Mouse (Mus musculus) liver, embryonic 14.5 days (tissue): ENCODE data around the gene Krt80. TPM values are rescaled to one million over a fixed set of nuclear protein-coding genes. Genes with fewer than 3 reads are reported as not detected.

Source experiments
- ATAC-seq: fragments of 200-750 bp; cut with Nextera tagmentation; 2 replicates; pipeline ENCODE4 v1.8.0; 2017; ENCODE audit warnings: moderate number of reproducible peaks, mild to moderate bottlenecking, moderate library complexity; ENCODE audit not compliant: insufficient read depth
- DNase-seq, 3 experiments: peaks; one replicate each; pipeline ENCODE4 v3.0.0-alpha.2; 2012 to 2013; ENCODE audit warnings: low read depth in 3 of 3, low spot score in 3 of 3
- H3K27ac ChIP-seq: fragments of 300-500 bp; sonication (generic); 2 replicates; pipeline ENCODE4 v1.5.1; 2014; ENCODE audit warnings: moderate library complexity, mild to moderate bottlenecking, control low read depth, inconsistent platforms
- H3K27me3 ChIP-seq: fragments of 300-500 bp; sonication (generic); 2 replicates; pipeline ENCODE4 v1.6.1; 2014; ENCODE audit warnings: mild to moderate bottlenecking, low read length, moderate library complexity; ENCODE audit not compliant: control insufficient read depth, insufficient read depth
- H3K36me3 ChIP-seq: fragments of 300-500 bp; sonication (generic); replicated peaks from 2 replicates; pipeline ENCODE4 v1.6.1; 2014; ENCODE audit warnings: low read depth; ENCODE audit not compliant: control insufficient read depth, insufficient read depth
- H3K4me1 ChIP-seq, 2 experiments: fragments of 200-500 bp in 1 of 2; fragments of 300-500 bp in 1 of 2; sonication (generic) in 1 of 2; replicated peaks; 2 replicates each; pipeline ENCODE4 v1.6.1; 2012 to 2014; ENCODE audit warnings: antibody characterized with exemption in 1 of 2, inconsistent platforms in 1 of 2, low read length in 1 of 2; ENCODE audit not compliant: control insufficient read depth in 2 of 2, insufficient read depth in 2 of 2
- H3K4me2 ChIP-seq: fragments of 300-500 bp; sonication (generic); 2 replicates; pipeline ENCODE4 v1.6.1; 2014; ENCODE audit warnings: low read depth, mild to moderate bottlenecking, control low read depth, moderate library complexity
- H3K4me3 ChIP-seq, 2 experiments: fragments of 200-500 bp in 1 of 2; fragments of 300-500 bp in 1 of 2; sonication (generic) in 1 of 2; 2 replicates each; pipeline ENCODE4 v1.5.1; 2012 to 2014; ENCODE audit warnings: low read depth in 2 of 2, low read length in 2 of 2, mild to moderate bottlenecking in 2 of 2, control low read depth in 1 of 2, inconsistent platforms in 1 of 2, moderate library complexity in 1 of 2; ENCODE audit not compliant: insufficient read depth in 1 of 2
- H3K9ac ChIP-seq: fragments of 300-500 bp; sonication (generic); replicated peaks from 2 replicates; pipeline ENCODE4 v1.6.1; 2014; ENCODE audit warnings: mild to moderate bottlenecking, control low read depth, moderate library complexity
- H3K9me3 ChIP-seq: fragments of 300-500 bp; sonication (generic); 2 replicates; pipeline ENCODE4 v1.6.1; 2016; ENCODE audit warnings: low read length, mixed read lengths; ENCODE audit not compliant: control insufficient read depth
- CTCF ChIP-seq: IDR thresholded peaks from 2 replicates; pipeline ENCODE4 v1.5.1; 2016; ENCODE audit warnings: antibody characterized with exemption, low read depth, control low read depth
- EP300 ChIP-seq: IDR thresholded peaks from 2 replicates; pipeline ENCODE4 v1.6.1; 2016; ENCODE audit warnings: antibody characterized with exemption, low read depth
- WGBS: fragments of 180-500 bp; shearing (Covaris S2); extraction: QIAGEN DNeasy Blood & Tissue Kit; methylation state at CpG from one replicate; pipeline ENCODE4 v1.1.7; 2014; ENCODE audit not compliant: insufficient replicate concordance; 5-methylcytosine and 5-hydroxymethylcytosine counted together
- polyA plus RNA-seq, 2 experiments: library from polyadenylated mRNA; depleted of rRNA in 1 of 2; stranded (reverse) in 1 of 2; unstranded in 1 of 2; fragments of >200 nt; fragmentation: Nextera tagmentation in 1 of 2; extraction: Ambion mirVana in 1 of 2; gene quantifications; 2 replicates each; pipeline versions ENCODE4 v1.2.1 to v1.2.3; 2012 to 2014

Krt80 gene
- polyA plus RNA-seq, 2 experiments: 0.19 to 0.27 TPM

DNA sequence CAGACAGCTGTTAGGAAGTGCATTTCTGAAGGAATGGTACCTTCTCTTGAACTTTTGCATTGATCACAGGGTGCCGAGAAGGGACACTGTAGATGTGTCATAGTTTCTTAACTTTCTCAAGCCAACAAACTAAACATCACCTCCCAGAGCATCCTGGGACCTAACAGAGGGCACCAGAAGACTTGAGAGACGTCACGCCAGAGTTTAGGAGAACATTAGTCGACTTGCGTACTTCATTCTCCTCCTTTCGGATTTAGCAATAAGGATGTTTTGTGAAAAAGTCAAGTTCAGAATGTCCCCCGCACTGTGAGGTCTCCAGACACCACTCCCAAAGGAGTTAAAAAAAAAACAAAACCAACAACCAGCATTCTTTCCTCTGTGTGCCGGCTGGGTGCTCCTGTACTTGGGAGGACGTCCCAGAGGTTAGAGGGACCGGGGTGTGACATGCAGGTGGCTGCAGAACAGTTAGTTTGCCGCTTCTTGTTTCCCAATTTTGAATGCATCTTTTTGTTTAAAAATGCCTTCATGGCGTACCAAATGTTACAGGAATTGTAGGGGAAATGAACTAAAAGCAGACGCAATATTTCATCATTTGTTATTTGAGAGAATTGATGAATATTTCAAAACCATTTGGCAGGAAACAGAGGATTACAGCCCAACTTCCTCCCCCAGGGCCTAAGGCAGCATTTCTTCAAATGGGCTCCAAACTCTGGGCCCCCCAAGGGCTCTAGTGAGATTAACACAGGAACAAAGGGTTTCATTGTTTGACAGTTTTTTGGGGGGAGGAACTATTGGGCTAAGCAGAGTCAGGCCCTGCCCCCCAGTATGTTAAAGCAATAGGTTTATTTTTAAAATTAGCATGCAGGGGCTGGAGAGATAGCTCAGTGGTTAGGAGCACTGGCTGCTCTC, 61.3 kb downstream of the Krt80 start:
- H3K27ac ChIP-seq: no peak overlapping the region
- TF ChIP-seq CTCF (no peak), EP300 (no peak)
- ATAC-seq: no peak
- H3K9ac ChIP-seq: no peak overlapping the region
- H3K4me1 ChIP-seq: peaks cover 0 to 5% of the 10 kb centered on the region in 2 experiments; a peak in 1 of 4 replicates
- WGBS: 57% methylated on average over 13 of the region's 13 CpGs
- H3K4me3 ChIP-seq: no peak overlapping the region
- H3K27me3 ChIP-seq: no peaks in the 10 kb centered on the region
- H3K4me2 ChIP-seq: no peak overlapping the region
- no peak for DNase-seq
- H3K36me3 ChIP-seq: no peaks in the 10 kb centered on the region
- H3K9me3 ChIP-seq: no peaks in the 10 kb centered on the region

DNA sequence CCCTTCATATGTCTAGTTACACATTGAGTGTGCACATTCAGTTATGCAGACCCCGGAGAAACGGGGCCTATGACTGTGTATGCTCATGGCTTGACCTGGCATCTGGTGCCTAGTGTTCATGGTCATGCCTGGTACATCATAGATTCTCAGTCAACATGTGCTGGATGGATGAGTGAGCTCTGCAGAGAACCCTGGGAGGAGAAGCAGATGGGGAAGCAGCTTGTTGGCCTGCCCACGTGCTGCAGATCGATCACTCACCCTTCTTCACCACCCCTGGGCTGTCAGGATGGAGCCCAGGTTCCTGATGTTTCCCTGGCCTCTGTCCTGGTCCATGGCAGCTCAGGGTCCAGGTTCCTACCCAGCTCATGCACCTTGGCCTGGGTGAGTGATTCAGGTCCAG, 63.5 kb downstream of the Krt80 start:
- H3K4me3 ChIP-seq: no peak overlapping the region
- no peak overlapping the region for H3K27ac ChIP-seq
- H3K36me3 ChIP-seq: no peaks in the 10 kb centered on the region
- no peak for DNase-seq
- no peaks in the 10 kb centered on the region for H3K9me3 ChIP-seq
- no peak overlapping the region for H3K4me2 ChIP-seq
- H3K9ac ChIP-seq: no peak overlapping the region
- no peaks in the 10 kb centered on the region for H3K27me3 ChIP-seq
- H3K4me1 ChIP-seq: peaks cover 0 to 5% of the 10 kb centered on the region in 2 experiments; a peak in 1 of 4 replicates
- no peak for ATAC-seq
- 60% methylated on average over 4 of the region's 4 CpGs for WGBS
- TF ChIP-seq CTCF: no peak
- TF ChIP-seq EP300: no peak

DNA sequence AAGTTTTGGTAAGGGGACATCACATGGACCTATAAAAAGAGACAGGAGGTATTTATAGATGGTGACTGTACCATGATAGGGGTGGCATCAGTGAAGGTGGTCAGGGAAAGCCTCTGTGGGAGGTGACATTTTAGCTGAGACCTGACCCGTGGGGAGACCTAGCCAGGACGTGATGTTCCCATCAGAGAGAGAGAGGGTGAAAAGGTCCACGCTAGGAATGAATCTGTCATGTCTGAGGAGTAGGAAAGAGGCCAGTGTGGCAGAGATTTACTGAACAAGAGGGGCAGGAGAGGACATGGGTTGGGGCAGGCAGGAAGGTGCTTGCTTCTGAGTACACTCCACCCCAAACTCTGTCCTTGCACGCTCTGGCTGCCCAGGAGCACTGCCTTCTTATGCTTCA, 66.1 kb downstream of the Krt80 start:
- H3K9ac ChIP-seq: no peak overlapping the region
- ATAC-seq (no peak), DNase-seq (no peak)
- H3K9me3 ChIP-seq: no peaks in the 10 kb centered on the region
- peaks cover 0 to 12% of the 10 kb centered on the region in 2 experiments; a peak in 2 of 4 replicates for H3K4me1 ChIP-seq
- TF ChIP-seq EP300 (no peak), CTCF (no peak)
- no peaks in the 10 kb centered on the region for H3K27me3 ChIP-seq
- H3K4me2 ChIP-seq: no peak overlapping the region
- H3K4me3 ChIP-seq: no peak overlapping the region
- H3K27ac ChIP-seq: no peak overlapping the region
- 57% methylated on average over 4 of the region's 4 CpGs for WGBS
- no peaks in the 10 kb centered on the region for H3K36me3 ChIP-seq

DNA sequence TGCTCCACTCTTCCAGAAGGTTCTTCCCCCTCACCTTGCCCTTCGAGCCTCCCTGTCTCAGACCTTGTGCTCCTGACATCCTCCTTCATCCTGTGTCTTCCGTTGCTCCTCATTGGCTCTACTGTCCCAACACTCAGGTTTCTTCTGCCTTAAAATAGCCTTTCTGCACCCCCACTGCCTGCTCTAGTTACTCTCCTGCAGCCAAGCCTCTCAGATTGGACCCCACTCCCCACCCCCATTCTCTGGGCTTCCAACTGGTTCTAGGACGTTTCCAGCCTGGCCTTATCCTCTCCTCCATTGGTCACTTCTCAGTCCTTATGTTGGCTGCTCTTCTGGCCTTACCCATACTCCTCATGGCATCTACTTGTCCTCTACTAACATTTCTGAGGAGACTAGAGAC, 67.8 kb downstream of the Krt80 start:
- ATAC-seq: no peak
- Histone ChIP-seq H3K4me3 (no peak overlapping the region), H3K36me3 (no peaks in the 10 kb centered on the region), H3K4me2 (no peak overlapping the region), H3K4me1 (peaks cover 0 to 12% of the 10 kb centered on the region in 2 experiments; a peak in 2 of 4 replicates), H3K9ac (no peak overlapping the region), H3K27me3 (no peaks in the 10 kb centered on the region), H3K9me3 (no peaks in the 10 kb centered on the region), H3K27ac (no peak overlapping the region)
- 57% methylated on average over 3 of the region's 3 CpGs for WGBS
- DNase-seq: no peak
- TF ChIP-seq EP300: no peak
- TF ChIP-seq CTCF: no peak

DNA sequence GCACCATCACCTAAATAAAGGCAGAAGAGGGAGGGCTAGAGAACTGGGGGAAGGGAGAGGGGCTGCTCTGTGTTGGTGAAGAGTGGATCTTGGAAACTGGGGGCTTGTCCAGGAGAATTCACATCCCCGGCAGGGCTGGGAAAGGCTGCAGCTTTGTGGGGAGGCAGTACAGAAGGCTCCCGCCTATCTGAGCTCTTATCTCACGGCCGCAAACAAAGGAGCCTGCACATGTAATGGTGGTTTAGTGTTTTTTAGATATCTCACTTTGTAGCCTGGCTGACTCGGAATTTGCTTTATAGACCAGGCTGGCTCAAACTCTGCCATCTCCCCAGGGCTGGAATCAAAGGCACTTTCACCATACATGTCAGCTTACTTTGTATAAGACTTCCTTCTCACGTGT, 69.8 kb downstream of the Krt80 start:
- H3K27ac ChIP-seq: no peak overlapping the region
- TF ChIP-seq CTCF (no peak), EP300 (no peak)
- ATAC-seq: 0 out of 2 replicates have a peak, but pooled peaks have one; percentile 8
- H3K9me3 ChIP-seq: no peaks in the 10 kb centered on the region
- no peaks in the 10 kb centered on the region for H3K27me3 ChIP-seq
- no peaks in the 10 kb centered on the region for H3K36me3 ChIP-seq
- no peak overlapping the region for H3K9ac ChIP-seq
- no peak overlapping the region for H3K4me3 ChIP-seq
- no peak overlapping the region for H3K4me2 ChIP-seq
- peaks cover 0 to 12% of the 10 kb centered on the region in 2 experiments; a peak in 2 of 4 replicates for H3K4me1 ChIP-seq
- 18% methylated on average over 6 of the region's 6 CpGs for WGBS
- DNase-seq: no peak
